Mouse (Mus musculus) heart, embryonic 13.5 days (tissue): Measurements from ENCODE around the gene Tubgcp3. TPM values are rescaled to one million over a fixed set of nuclear protein-coding genes. Genes with fewer than 3 reads are reported as not detected.

Source experiments
- ATAC-seq: fragments of 200-750 bp; cut with Nextera tagmentation; 2 replicates; pipeline ENCODE4 v1.8.0; 2017; ENCODE audit warnings: moderate TSS enrichment; ENCODE audit not compliant: insufficient number of reproducible peaks, low FRiP score, low TSS enrichment; ENCODE audit errors: extremely low read depth
- H3K27ac ChIP-seq: fragments of 300-500 bp; sonication (generic); replicated peaks from 2 replicates; pipeline ENCODE4 v1.5.1; 2015; ENCODE audit warnings: moderate library complexity, mild to moderate bottlenecking, inconsistent platforms
- H3K27me3 ChIP-seq: fragments of 300-500 bp; sonication (generic); replicated peaks from 2 replicates; pipeline ENCODE4 v1.6.1; 2015; ENCODE audit warnings: mild to moderate bottlenecking, inconsistent platforms
- H3K36me3 ChIP-seq: fragments of 300-500 bp; sonication (generic); 2 replicates; pipeline ENCODE4 v1.6.1; 2015; ENCODE audit warnings: mild to moderate bottlenecking, inconsistent platforms
- H3K4me1 ChIP-seq: fragments of 300-500 bp; sonication (generic); 2 replicates; pipeline ENCODE4 v1.6.1; 2015; ENCODE audit warnings: inconsistent platforms
- H3K4me2 ChIP-seq: fragments of 300-500 bp; sonication (generic); 2 replicates; pipeline ENCODE4 v1.6.1; 2015; ENCODE audit warnings: inconsistent platforms, mild to moderate bottlenecking, moderate library complexity
- H3K4me3 ChIP-seq: fragments of 300-500 bp; sonication (generic); 2 replicates; pipeline ENCODE4 v1.5.1; 2015; ENCODE audit warnings: moderate library complexity, mild to moderate bottlenecking, inconsistent platforms
- H3K9ac ChIP-seq: fragments of 300-500 bp; sonication (generic); 2 replicates; pipeline ENCODE4 v1.6.1; 2015; ENCODE audit warnings: inconsistent platforms, mild to moderate bottlenecking, moderate library complexity
- H3K9me3 ChIP-seq: fragments of 300-500 bp; sonication (generic); 2 replicates; pipeline ENCODE4 v1.6.1; 2016; ENCODE audit warnings: inconsistent platforms
- WGBS: fragments of 180-500 bp; shearing (Covaris S2); methylation state at CpG from one replicate; pipeline ENCODE4 v1.1.7; 2015; ENCODE audit warnings: mixed read lengths; 5-methylcytosine and 5-hydroxymethylcytosine counted together
- polyA plus RNA-seq: library from polyadenylated mRNA; unstranded; fragments of >200 nt; fragmentation: Nextera tagmentation; extraction: Ambion mirVana; gene quantifications from 2 replicates; pipeline ENCODE4 v1.2.1, GENCODE M21; 2015

Gene Tubgcp3
- 22.7 and 23.4 TPM in 2 replicates for polyA plus RNA-seq

DNA sequence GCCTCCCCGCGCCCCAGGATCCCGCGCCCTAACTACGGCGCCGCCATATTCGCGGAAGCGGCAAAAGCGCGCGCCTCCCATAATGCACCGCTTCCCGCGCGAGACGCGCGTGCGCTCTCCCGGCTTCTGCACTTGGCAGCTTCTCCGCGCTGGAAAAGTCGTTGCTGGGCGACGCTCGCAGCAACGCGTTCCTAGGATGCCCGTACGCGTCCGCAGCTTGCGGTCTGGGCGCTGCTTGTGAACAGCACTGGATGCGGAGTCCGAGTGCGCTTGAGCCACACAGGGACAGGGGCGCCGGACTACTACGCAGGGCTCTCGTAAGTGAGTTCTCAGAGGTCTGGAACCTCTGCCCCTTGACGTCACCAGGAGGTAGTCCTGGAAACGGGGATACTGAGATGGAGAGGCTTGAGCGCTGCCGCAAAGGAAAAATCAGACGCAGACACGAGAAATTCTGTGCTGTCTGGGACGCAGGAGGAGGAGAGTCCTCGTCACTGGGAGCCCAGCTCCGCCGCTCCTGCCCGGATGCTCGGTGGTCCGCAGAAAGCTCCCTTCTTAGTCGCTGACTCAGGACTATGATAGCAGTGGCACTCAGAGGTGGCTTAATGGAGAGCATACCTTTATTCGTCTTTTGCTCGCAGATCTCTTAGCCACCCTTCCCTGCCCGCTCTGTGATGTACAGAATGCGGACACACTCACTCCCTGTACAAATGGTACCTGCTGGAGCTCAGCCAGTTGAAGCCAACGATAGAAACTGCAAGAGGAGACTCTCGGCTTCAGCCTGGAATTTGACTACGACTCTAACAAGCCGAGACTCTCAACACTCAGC lies at the start of gene Tubgcp3:
Gene Tubgcp3, minus strand, starts transcription at position 193 of the 826 bp plus-strand sequence.
- peak; percentile 78 for ATAC-seq
- Histone ChIP-seq H3K4me1 (peaks cover 21% of the 10 kb centered on the region), H3K36me3 (no peaks in the 10 kb centered on the region), H3K4me3 (peak within 1 kb of the TSS; percentile 99), H3K9me3 (no peaks in the 10 kb centered on the region), H3K27ac (peak within 1 kb of the TSS; percentile 73), H3K4me2 (peak within 1 kb of the TSS; percentile 91), H3K9ac (peak within 1 kb of the TSS; percentile 96), H3K27me3 (peaks cover 39% of the 10 kb centered on the region)
- WGBS: 1% methylated on average over 65 of the region's 65 CpGs

DNA sequence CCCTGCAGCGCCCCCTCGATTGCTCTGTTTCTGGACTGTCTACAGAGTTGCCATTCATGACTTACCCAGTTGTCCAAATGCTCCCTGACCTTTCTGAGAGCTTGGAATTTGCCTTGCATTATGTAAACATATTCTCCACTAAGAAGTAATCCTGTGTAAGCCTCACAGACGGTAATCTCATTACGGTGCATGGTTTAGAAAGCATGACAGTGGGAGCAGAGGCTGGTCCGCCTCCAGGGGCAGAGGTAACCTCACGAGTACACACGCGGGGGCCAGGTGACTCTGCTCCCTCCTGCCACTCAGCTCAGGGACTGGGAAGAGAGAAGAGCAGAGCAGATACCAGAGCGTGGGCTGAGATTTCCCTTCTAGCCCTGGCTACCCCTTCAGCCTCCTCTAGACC lies 47.0 kb upstream of the Tubgcp3 start:
- Histone ChIP-seq H3K27ac (no peak overlapping the region), H3K36me3 (no peaks in the 10 kb centered on the region), H3K27me3 (no peaks in the 10 kb centered on the region), H3K9me3 (no peaks in the 10 kb centered on the region), H3K9ac (no peak overlapping the region), H3K4me3 (no peak overlapping the region), H3K4me1 (no peaks in the 10 kb centered on the region), H3K4me2 (no peak overlapping the region)
- 63% methylated on average over 9 of the region's 9 CpGs for WGBS
- no peak for ATAC-seq

DNA sequence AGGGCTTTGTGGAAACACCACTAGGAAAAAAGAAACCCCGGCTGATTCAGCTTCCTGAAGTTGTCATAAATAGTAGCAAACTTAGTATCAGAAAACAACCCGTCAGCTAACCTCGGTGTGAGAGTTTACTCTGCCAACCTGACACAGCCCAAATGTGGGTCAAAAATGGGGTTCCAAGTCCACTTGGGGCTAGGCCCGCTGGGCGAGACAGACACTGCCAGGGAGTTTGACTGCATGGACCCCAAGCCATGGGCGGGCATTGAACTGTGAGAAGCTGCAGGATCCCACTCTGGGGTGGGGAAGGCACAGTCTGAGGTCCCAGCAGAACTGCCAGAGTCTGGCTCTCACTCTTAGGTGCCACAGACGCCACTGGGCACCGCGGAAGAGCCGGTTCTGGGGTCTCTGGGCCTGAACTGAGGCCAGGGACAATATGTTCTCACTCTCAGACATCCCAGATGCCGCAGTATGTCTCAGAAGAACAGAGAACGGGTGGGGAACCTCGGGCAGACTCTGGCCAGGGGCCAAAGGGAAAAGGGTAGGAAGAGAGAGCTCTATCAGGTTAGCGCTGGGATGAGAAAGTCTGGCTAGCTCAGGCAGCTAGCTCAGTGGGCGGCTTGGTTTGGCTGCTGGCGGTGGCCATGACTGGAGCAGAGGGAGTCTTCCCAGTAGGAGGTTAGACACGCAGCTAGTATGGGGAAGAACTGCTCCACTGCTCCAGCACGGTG lies 44.0 kb upstream of the Tubgcp3 start:
- Histone ChIP-seq H3K27me3 (no peaks in the 10 kb centered on the region), H3K4me2 (no peak overlapping the region), H3K9ac (no peak overlapping the region), H3K4me3 (no peak overlapping the region), H3K9me3 (no peaks in the 10 kb centered on the region), H3K4me1 (no peaks in the 10 kb centered on the region), H3K36me3 (no peaks in the 10 kb centered on the region), H3K27ac (no peak overlapping the region)
- ATAC-seq: no peak
- WGBS: 74% methylated on average over 18 of the region's 18 CpGs

DNA sequence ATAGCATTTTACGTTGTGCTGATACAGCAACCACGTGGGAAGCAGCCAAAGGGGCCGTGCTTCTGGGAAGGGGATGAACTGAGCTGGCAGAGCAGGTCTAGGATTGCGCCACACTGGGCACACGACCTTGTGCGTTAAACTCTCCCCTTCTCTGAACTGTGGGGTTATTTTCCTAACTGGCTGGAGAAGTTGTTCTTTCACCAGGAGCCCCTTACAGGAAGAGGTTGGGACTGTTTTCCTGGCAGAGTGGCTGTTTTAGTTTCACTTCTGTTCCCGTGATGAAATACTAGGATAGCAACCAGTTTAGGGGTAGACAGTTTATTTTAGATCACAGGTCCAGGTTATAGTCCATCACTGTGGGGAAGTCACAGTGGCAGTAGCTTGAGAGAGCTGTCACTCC lies 39.6 kb upstream of the Tubgcp3 start:
- H3K4me1 ChIP-seq: peaks cover 7% of the 10 kb centered on the region
- WGBS: 68% methylated on average over 7 of the region's 7 CpGs
- no peak overlapping the region for H3K9ac ChIP-seq
- H3K27ac ChIP-seq: no peak overlapping the region
- no peak overlapping the region for H3K4me2 ChIP-seq
- no peaks in the 10 kb centered on the region for H3K36me3 ChIP-seq
- no peak overlapping the region for H3K4me3 ChIP-seq
- H3K27me3 ChIP-seq: no peaks in the 10 kb centered on the region
- ATAC-seq: no peak
- no peaks in the 10 kb centered on the region for H3K9me3 ChIP-seq

DNA sequence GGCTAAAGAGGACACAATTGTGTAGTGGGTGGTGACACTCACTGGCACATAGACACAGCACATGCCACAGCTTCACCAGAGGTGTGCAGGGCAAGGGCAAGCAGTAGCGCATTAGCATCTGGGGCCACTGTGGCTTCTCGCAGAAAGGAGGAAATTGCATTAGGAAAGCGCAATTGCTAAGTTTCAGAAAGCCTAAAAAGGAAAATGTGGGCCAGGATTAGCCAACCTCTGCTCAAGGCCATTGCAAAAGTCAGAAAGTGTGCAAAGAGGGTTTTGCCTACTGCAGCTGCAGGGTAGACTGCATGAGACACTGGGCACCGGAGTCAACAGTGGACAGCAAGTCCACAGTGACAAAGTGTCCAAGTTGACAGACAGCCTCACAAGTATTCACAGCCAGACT lies 31.5 kb upstream of the Tubgcp3 start:
- WGBS: 74% methylated on average over 4 of the region's 4 CpGs

GRCm38 (mm10) chr8:12702290-12702689 lies 30.2 kb upstream of the Tubgcp3 start:
- no peak for ATAC-seq
- WGBS: 39% methylated on average over 8 of the region's 8 CpGs
- peaks cover 50% of the 10 kb centered on the region for H3K27me3 ChIP-seq
- no peak overlapping the region for H3K9ac ChIP-seq
- no peak overlapping the region for H3K4me2 ChIP-seq
- H3K27ac ChIP-seq: no peak overlapping the region
- no peaks in the 10 kb centered on the region for H3K9me3 ChIP-seq
- H3K4me1 ChIP-seq: no peaks in the 10 kb centered on the region
- no peaks in the 10 kb centered on the region for H3K36me3 ChIP-seq
- no peak overlapping the region for H3K4me3 ChIP-seq

More for the DNA sequence above, 31.5 kb upstream of the Tubgcp3 start:
- Histone ChIP-seq H3K36me3 (no peaks in the 10 kb centered on the region), H3K4me1 (peaks cover 7% of the 10 kb centered on the region), H3K9ac (no peak overlapping the region), H3K27me3 (peaks cover 46% of the 10 kb centered on the region), H3K4me3 (no peak overlapping the region), H3K27ac (no peak overlapping the region), H3K9me3 (no peaks in the 10 kb centered on the region), H3K4me2 (no peak overlapping the region)
- no peak for ATAC-seq

DNA sequence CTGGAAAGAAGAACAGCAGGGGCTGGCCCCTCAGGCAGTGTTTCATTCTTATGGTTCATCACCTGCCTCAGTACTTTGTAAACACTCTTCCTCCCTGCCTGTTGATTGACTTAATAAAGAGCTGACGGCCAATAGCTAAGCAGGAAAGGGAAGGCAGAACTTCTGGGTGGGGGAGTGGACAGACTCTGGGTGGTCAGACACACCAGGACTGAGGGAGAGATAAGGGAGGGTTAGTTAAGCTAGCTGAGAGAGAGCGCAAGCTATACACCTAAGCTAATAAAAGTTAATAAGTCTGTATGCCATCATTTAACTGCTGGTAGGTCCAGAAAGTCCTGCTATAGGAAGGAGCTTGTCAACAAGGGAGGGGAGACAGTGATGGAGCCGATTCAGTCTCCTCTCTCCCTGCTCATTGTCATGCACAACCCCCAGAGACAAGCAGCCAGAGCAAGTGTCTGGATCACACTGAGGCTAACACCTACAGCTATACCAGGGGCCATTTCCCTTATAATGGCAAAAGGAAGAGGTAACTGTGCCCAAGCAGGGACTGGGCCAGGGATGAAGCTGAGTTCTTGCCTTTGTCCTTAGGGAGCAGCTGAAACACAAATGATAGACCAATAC lies 26.7 kb upstream of the Tubgcp3 start:
- H3K9ac ChIP-seq: no peak overlapping the region
- no peak overlapping the region for H3K4me3 ChIP-seq
- peaks cover 40% of the 10 kb centered on the region for H3K27me3 ChIP-seq
- H3K4me1 ChIP-seq: no peaks in the 10 kb centered on the region
- H3K9me3 ChIP-seq: no peaks in the 10 kb centered on the region
- no peak for ATAC-seq
- H3K36me3 ChIP-seq: no peaks in the 10 kb centered on the region
- 31% methylated on average over 3 of the region's 3 CpGs for WGBS
- no peak overlapping the region for H3K4me2 ChIP-seq
- no peak overlapping the region for H3K27ac ChIP-seq

- Histone ChIP-seq H3K36me3 (no peaks in the 10 kb centered on the region), H3K4me3 (no peak overlapping the region), H3K27me3 (peaks cover 30% of the 10 kb centered on the region), H3K27ac (no peak overlapping the region), H3K9ac (no peak overlapping the region), H3K4me2 (no peak overlapping the region), H3K4me1 (no peaks in the 10 kb centered on the region), H3K9me3 (no peaks in the 10 kb centered on the region)
- WGBS: 60% methylated on average over 7 of the region's 7 CpGs
- ATAC-seq: no peak
Measured at GRCm38 (mm10) chr8:12688851-12689250, 16.8 kb upstream of the Tubgcp3 start.

GRCm38 (mm10) chr8:12677529-12677928 lies 5.5 kb upstream of the Tubgcp3 start:
- H3K27me3 ChIP-seq: peaks cover 66% of the 10 kb centered on the region

DNA sequence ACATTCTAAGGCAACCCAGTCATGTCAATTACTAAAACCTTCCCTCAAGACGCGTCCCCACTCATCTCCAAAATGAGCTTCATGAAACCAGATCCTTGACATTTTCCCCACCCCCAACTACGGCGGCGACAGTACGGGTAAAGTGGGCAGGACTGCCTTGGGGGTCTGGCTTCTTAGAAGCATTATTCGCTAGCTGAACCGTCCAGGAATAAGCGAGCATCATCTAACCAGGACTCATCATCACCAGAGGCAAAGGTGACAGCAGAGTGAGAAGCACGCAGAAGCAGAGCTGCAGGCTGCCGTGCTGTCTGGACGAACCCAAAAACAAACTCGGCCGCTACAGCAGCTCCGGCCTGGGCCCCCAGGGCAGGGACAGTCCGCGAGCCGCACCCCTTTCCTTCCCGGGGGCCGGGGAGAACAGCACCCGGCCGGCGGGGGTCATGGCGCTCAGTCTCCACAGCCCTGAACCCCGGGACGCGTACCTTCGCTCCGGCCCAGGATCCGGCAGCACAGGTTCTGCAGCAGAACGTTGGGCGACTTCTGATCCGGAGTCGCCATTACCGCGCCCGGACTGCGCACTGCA lies 484 bp downstream of the Tubgcp3 start:
- WGBS: under 1% methylated on average over 38 of the region's 38 CpGs
- H3K36me3 ChIP-seq: no peaks in the 10 kb centered on the region
- H3K4me3 ChIP-seq: peak overlapping the region; percentile 99
- ATAC-seq: peak; percentile 41
- H3K9ac ChIP-seq: peak overlapping the region; percentile 96
- H3K4me1 ChIP-seq: peaks cover 21% of the 10 kb centered on the region
- peak overlapping the region; percentile 73 for H3K27ac ChIP-seq
- peaks cover 32% of the 10 kb centered on the region for H3K27me3 ChIP-seq
- no peaks in the 10 kb centered on the region for H3K9me3 ChIP-seq
- H3K4me2 ChIP-seq: peak overlapping the region; percentile 91

More at GRCm38 (mm10) chr8:12677529-12677928, 5.5 kb upstream of the Tubgcp3 start:
- H3K36me3 ChIP-seq: no peaks in the 10 kb centered on the region
- WGBS: 5% methylated on average over 7 of the region's 7 CpGs
- H3K9me3 ChIP-seq: no peaks in the 10 kb centered on the region
- H3K4me2 ChIP-seq: no peak overlapping the region
- H3K9ac ChIP-seq: no peak overlapping the region
- H3K27ac ChIP-seq: no peak overlapping the region
- peaks cover 5% of the 10 kb centered on the region for H3K4me1 ChIP-seq
- H3K4me3 ChIP-seq: no peak overlapping the region
- no peak for ATAC-seq

GRCm38 (mm10) chr8:12670965-12671364 lies 1.1 kb downstream of the Tubgcp3 start:
- ATAC-seq: no peak
- Histone ChIP-seq H3K9ac (peak overlapping the region; percentile 96), H3K36me3 (no peaks in the 10 kb centered on the region), H3K4me1 (peaks cover 21% of the 10 kb centered on the region), H3K9me3 (no peaks in the 10 kb centered on the region), H3K4me3 (peak overlapping the region; percentile 99), H3K27me3 (peaks cover 26% of the 10 kb centered on the region), H3K27ac (no peak overlapping the region), H3K4me2 (peak overlapping the region; percentile 91)
- 25% methylated on average over 6 of the region's 6 CpGs for WGBS
